Mouse (Mus musculus): ENCODE data around the gene Dennd1a.
A peak's percentile ranks its signal among the peaks of the same experiment; 100 is the strongest.

The Dennd1a gene

GRCm38 (mm10) chr2:38028317-38028716, 258.9 kb downstream of the Dennd1a start:
- DNase-seq = peak; percentile 63

- DNase-seq = no peak
Measured at GRCm38 (mm10) chr2:38025615-38026014, 261.6 kb downstream of the Dennd1a start.

GRCm38 (mm10) chr2:38023741-38024130, 263.5 kb downstream of the Dennd1a start:
- no peak for DNase-seq

- DNase-seq = no peak
Measured at GRCm38 (mm10) chr2:38023054-38023740, 264.0 kb downstream of the Dennd1a start.

GRCm38 (mm10) chr2:38021166-38021565, 266.0 kb downstream of the Dennd1a start:
- no peak for DNase-seq

GRCm38 (mm10) chr2:38014702-38015101, 272.5 kb downstream of the Dennd1a start:
- no peak for DNase-seq

- peak; percentile 89 for DNase-seq
Measured at GRCm38 (mm10) chr2:38013839-38014365, 273.3 kb downstream of the Dennd1a start.

GRCm38 (mm10) chr2:38007238-38007637, 280.0 kb downstream of the Dennd1a start:
- DNase-seq = no peak

- DNase-seq = peak; percentile 71
Measured at GRCm38 (mm10) chr2:38003183-38003680, 284.0 kb downstream of the Dennd1a start.

- peak; percentile 74 for DNase-seq
Measured at GRCm38 (mm10) chr2:38001004-38001403, 286.2 kb downstream of the Dennd1a start.

GRCm38 (mm10) chr2:37997966-37998365, 289.2 kb downstream of the Dennd1a start:
- peak; percentile 61 for DNase-seq

- peak; percentile 48 for DNase-seq
Measured at GRCm38 (mm10) chr2:37989091-37989490, 298.1 kb downstream of the Dennd1a start.

- no peak for DNase-seq
Measured at GRCm38 (mm10) chr2:37988301-37988700, 298.9 kb downstream of the Dennd1a start.

GRCm38 (mm10) chr2:37985690-37986222, 301.4 kb downstream of the Dennd1a start:
- peak; percentile 72 for DNase-seq

GRCm38 (mm10) chr2:37982714-37983113, 304.5 kb downstream of the Dennd1a start:
- peak; percentile 21 for DNase-seq

- DNase-seq = peak; percentile 61
Measured at GRCm38 (mm10) chr2:37981562-37982403, 305.4 kb downstream of the Dennd1a start.

- no peak for DNase-seq
Measured at GRCm38 (mm10) chr2:37974201-37974600, 313.0 kb downstream of the Dennd1a start.

- DNase-seq = peak; percentile 53
Measured at GRCm38 (mm10) chr2:37972621-37973020, 314.6 kb downstream of the Dennd1a start.

GRCm38 (mm10) chr2:37971726-37972125, 315.5 kb downstream of the Dennd1a start:
- peak; percentile 45 for DNase-seq

GRCm38 (mm10) chr2:37969713-37970485, 317.3 kb downstream of the Dennd1a start:
- DNase-seq = peak; percentile 91

GRCm38 (mm10) chr2:37964534-37964933, 322.7 kb downstream of the Dennd1a start:
- DNase-seq = peak; percentile 42

- DNase-seq = peak; percentile 91
Measured at GRCm38 (mm10) chr2:37963362-37963761, 323.8 kb downstream of the Dennd1a start.

Measured in heart, adult 11 months (tissue).